Mouse (Mus musculus) MEL (cell line): ENCODE data around the gene Ap1g1. TPM values are rescaled to one million over a fixed set of nuclear protein-coding genes. Genes with fewer than 3 reads are reported as not detected.

ENCODE experiments used
- DNase-seq: peaks from one replicate; pipeline ENCODE4 v3.0.0; 2011; ENCODE audit warnings: low read depth, low spot score
- H3K27ac ChIP-seq: 2 replicates; pipeline ENCODE4 v1.5.1; 2012; ENCODE audit warnings: low read depth, mild to moderate bottlenecking, control low read depth, low read length, moderate library complexity; ENCODE audit not compliant: control insufficient read depth
- H3K27me3 ChIP-seq, 2 experiments: fragments of 150-350 bp in 1 of 2; sonication (generic) in 1 of 2; 2 replicates each; pipeline ENCODE4 v1.6.1; 2012; ENCODE audit warnings: low read length in 2 of 2, mild to moderate bottlenecking in 2 of 2, improper control_type of control experiment in 1 of 2, moderate library complexity in 1 of 2; ENCODE audit not compliant: insufficient read depth in 2 of 2, control insufficient read depth in 1 of 2
- H3K36me3 ChIP-seq, 2 experiments: 2 replicates each; pipeline ENCODE4 v1.6.1; 2012 to 2014; ENCODE audit warnings: low read length in 2 of 2, improper control_type of control experiment in 1 of 2, inconsistent platforms in 1 of 2, mild to moderate bottlenecking in 1 of 2; ENCODE audit not compliant: insufficient read depth in 2 of 2, control insufficient read depth in 1 of 2
- H3K4me1 ChIP-seq, 2 experiments: fragments of 150-350 bp in 1 of 2; sonication (generic) in 1 of 2; 2 replicates each; pipeline ENCODE4 v1.6.1; 2012; ENCODE audit warnings: low read length in 2 of 2, improper control_type of control experiment in 1 of 2, mild to moderate bottlenecking in 1 of 2; ENCODE audit not compliant: insufficient read depth in 2 of 2, control insufficient read depth in 1 of 2
- H3K4me3 ChIP-seq, 2 experiments: fragments of 150-350 bp in 1 of 2; sonication (generic) in 1 of 2; 2 replicates each; pipeline ENCODE4 v1.5.1; 2012; ENCODE audit warnings: low read depth in 2 of 2, low read length in 2 of 2, mild to moderate bottlenecking in 2 of 2, moderate library complexity in 2 of 2, control low read depth in 1 of 2, improper control_type of control experiment in 1 of 2; ENCODE audit not compliant: control insufficient read depth in 1 of 2, insufficient read depth in 1 of 2
- H3K79me2 ChIP-seq: 2 replicates; pipeline ENCODE4 v1.6.1; 2012; ENCODE audit warnings: mild to moderate bottlenecking, low read length, moderate library complexity; ENCODE audit not compliant: control insufficient read depth, poor library complexity, insufficient read depth
- H3K9ac ChIP-seq: 2 replicates; pipeline ENCODE4 v1.6.1; 2012; ENCODE audit warnings: low read depth, mild to moderate bottlenecking, control low read depth, low read length, moderate library complexity; ENCODE audit not compliant: control insufficient read depth, poor library complexity, severe bottlenecking
- H3K9me3 ChIP-seq: fragments of 150-350 bp; sonication (generic); replicated peaks from 2 replicates; pipeline ENCODE4 v1.6.1; 2012; ENCODE audit warnings: mild to moderate bottlenecking, low read length, improper control_type of control experiment, moderate library complexity; ENCODE audit not compliant: insufficient read depth
- CHD2 ChIP-seq: IDR thresholded peaks from 2 replicates; pipeline ENCODE4 v1.6.1; 2011; ENCODE audit warnings: low read length, improper control_type of control experiment
- CTCF ChIP-seq, 3 experiments: IDR thresholded peaks in 2 of 3; conservative IDR thresholded peaks in 1 of 3; 2 replicates each; pipeline ENCODE4 v1.5.1; 2011 to 2012; ENCODE audit warnings: low read length in 3 of 3, low read depth in 2 of 3, mild to moderate bottlenecking in 2 of 3, improper control_type of control experiment in 1 of 3, inconsistent platforms in 1 of 3, mixed read lengths in 1 of 3, moderate library complexity in 1 of 3; ENCODE audit not compliant: control insufficient read depth in 1 of 3, insufficient read depth in 1 of 3, poor library complexity in 1 of 3, severe bottlenecking in 1 of 3
- E2F4 ChIP-seq: IDR thresholded peaks from 2 replicates; pipeline ENCODE4 v1.6.1; 2011; ENCODE audit warnings: low read depth, low read length, improper control_type of control experiment, borderline replicate concordance
- ELF1 ChIP-seq: IDR thresholded peaks from 2 replicates; pipeline ENCODE4 v1.6.1; 2014; ENCODE audit warnings: low read depth, mild to moderate bottlenecking, inconsistent platforms, low read length, improper control_type of control experiment, moderate library complexity
- EP300 ChIP-seq, 2 experiments: IDR thresholded peaks; 2 replicates each; pipeline ENCODE4 v1.6.1; 2011; ENCODE audit warnings: improper control_type of control experiment in 2 of 2, low read length in 2 of 2, low read depth in 1 of 2, mild to moderate bottlenecking in 1 of 2
- HCFC1 ChIP-seq: IDR thresholded peaks from 2 replicates; pipeline ENCODE4 v1.6.1; 2012; ENCODE audit warnings: low read depth, mild to moderate bottlenecking, inconsistent platforms, low read length, improper control_type of control experiment, moderate library complexity
- KAT2A ChIP-seq: conservative IDR thresholded peaks from 2 replicates; pipeline ENCODE4 v1.6.1; 2012; ENCODE audit warnings: low read depth, low read length, improper control_type of control experiment, inconsistent platforms
- MAZ ChIP-seq: IDR thresholded peaks from 2 replicates; pipeline ENCODE4 v1.6.1; 2012; ENCODE audit warnings: low read depth, mild to moderate bottlenecking, inconsistent platforms, low read length, improper control_type of control experiment
- MXI1 ChIP-seq: IDR thresholded peaks from 2 replicates; pipeline ENCODE4 v1.6.1; 2011; ENCODE audit warnings: mild to moderate bottlenecking, low read depth, low read length, improper control_type of control experiment
- NELFE ChIP-seq: IDR thresholded peaks from 2 replicates; pipeline ENCODE4 v1.6.1; 2011; ENCODE audit warnings: low read depth, low read length, improper control_type of control experiment
- NRF1 ChIP-seq: IDR thresholded peaks from 2 replicates; pipeline ENCODE4 v1.6.1; 2014; ENCODE audit warnings: low read depth, mild to moderate bottlenecking, inconsistent platforms, low read length, improper control_type of control experiment, moderate library complexity; ENCODE audit not compliant: poor library complexity, insufficient read depth, severe bottlenecking
- POLR2A ChIP-seq, 2 experiments: IDR thresholded peaks; 2 replicates each; pipeline ENCODE4 v1.6.1; 2011 to 2012; ENCODE audit warnings: low read length in 2 of 2, mild to moderate bottlenecking in 2 of 2, control low read depth in 1 of 2, improper control_type of control experiment in 1 of 2, low read depth in 1 of 2, moderate library complexity in 1 of 2; ENCODE audit not compliant: control insufficient read depth in 1 of 2, insufficient read depth in 1 of 2, poor library complexity in 1 of 2
- POLR2AphosphoS2 ChIP-seq: IDR thresholded peaks from 2 replicates; pipeline ENCODE4 v1.6.1; 2011; ENCODE audit warnings: low read length, improper control_type of control experiment
- SIN3A ChIP-seq: IDR thresholded peaks from 2 replicates; pipeline ENCODE4 v1.6.1; 2012; ENCODE audit warnings: low read length, improper control_type of control experiment, inconsistent platforms
- SMC3 ChIP-seq: IDR thresholded peaks from 2 replicates; pipeline ENCODE4 v1.6.1; 2011; ENCODE audit warnings: low read depth, low read length, improper control_type of control experiment
- TBP ChIP-seq: IDR thresholded peaks from 2 replicates; pipeline ENCODE4 v1.8.0; 2011; ENCODE audit warnings: low read depth, low read length, improper control_type of control experiment
- TCF12 ChIP-seq: IDR thresholded peaks from 2 replicates; pipeline ENCODE4 v1.6.1; 2014; ENCODE audit warnings: low read depth, mild to moderate bottlenecking, inconsistent platforms, low read length, improper control_type of control experiment, moderate library complexity
- UBTF ChIP-seq: IDR thresholded peaks from 2 replicates; pipeline ENCODE4 v1.6.1; 2012; ENCODE audit warnings: low read depth, mild to moderate bottlenecking, inconsistent platforms, low read length, improper control_type of control experiment, moderate library complexity, borderline replicate concordance; ENCODE audit not compliant: insufficient read depth
- USF1 ChIP-seq: IDR thresholded peaks from 2 replicates; pipeline ENCODE4 v1.6.1; 2014; ENCODE audit warnings: low read depth, mild to moderate bottlenecking, inconsistent platforms, low read length, improper control_type of control experiment, moderate library complexity
- ZKSCAN1 ChIP-seq: IDR thresholded peaks from 2 replicates; pipeline ENCODE4 v1.6.1; 2012; ENCODE audit warnings: low read depth, mild to moderate bottlenecking, inconsistent platforms, low read length, improper control_type of control experiment, moderate library complexity
- ZMIZ1 ChIP-seq: IDR thresholded peaks from 2 replicates; pipeline ENCODE4 v1.6.1; 2012; ENCODE audit warnings: low read depth, mild to moderate bottlenecking, inconsistent platforms, low read length, improper control_type of control experiment, moderate library complexity
- ZNF384 ChIP-seq: IDR thresholded peaks from 2 replicates; pipeline ENCODE4 v1.6.1; 2012; ENCODE audit warnings: low read depth, mild to moderate bottlenecking, inconsistent platforms, low read length, improper control_type of control experiment
- polyA plus RNA-seq, 2 experiments: library from polyadenylated mRNA; stranded (reverse) in 1 of 2; unstranded in 1 of 2; fragments of >175 nt in 1 of 2; fragments of >200 nt in 1 of 2; gene quantifications; 2 replicates each; pipeline versions ENCODE4 v1.2.1 to v1.2.4; 2012; ENCODE audit warnings: low replicate concordance in 2 of 2, low read depth in 1 of 2; ENCODE audit not compliant: insufficient read length in 2 of 2, insufficient read depth in 1 of 2, missing spikeins in 1 of 2
- total RNA-seq: library from RNA; depleted of rRNA; stranded (reverse); fragments of 300-350 nt; gene quantifications from 2 replicates; pipeline ENCODE4 v1.2.3, GENCODE M21; 2012

Ap1g1 gene
- total and polyA plus RNA-seq, 3 experiments, result 34.6 to 456 (median 46.6) TPM

DNA sequence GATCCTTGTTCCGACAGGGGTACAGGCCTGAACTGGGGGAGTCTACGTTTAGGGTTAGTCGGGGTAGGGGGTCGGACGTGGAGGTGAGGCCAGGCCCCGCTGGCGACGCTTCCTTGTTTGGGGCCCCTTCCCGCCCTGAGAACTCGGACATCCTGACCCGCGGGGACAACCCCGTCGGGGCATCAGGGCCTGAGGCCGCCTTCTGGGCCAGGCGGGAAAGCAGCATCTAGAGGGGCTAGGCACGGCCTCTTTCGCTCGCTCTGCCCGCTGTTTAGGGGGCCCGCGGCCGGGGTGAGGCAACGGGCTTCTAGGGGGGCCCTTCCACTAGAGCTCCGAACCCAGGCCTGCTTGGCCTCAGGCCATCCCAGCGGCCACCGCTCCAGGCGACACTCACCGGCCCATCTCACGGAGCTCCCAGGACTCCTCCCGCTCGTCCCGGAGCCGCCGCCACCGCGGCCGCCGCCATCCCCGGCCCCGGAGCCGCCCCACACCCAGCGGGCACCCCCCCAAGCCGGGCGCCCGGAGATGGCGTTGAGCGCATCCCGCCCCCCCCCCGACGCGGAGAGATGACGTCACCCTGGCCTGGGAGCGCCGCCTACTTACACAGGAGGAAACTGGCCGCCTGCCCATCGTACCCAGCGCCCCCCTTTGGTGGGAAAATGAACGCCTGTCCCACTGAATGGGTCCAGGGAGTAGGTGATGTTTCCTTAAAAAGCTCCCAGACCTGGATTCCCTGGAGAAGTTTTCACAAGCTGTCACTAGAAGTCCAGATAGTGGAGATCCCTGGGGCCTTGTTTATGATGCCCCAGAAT is 40.9 kb upstream of the Ap1g1 start, which contains the start of gene Atxn1l:
Gene Atxn1l, minus strand, starts transcription at position 503 of the 812 bp plus-strand sequence.
- H3K9me3 ChIP-seq, result no peaks in the 10 kb centered on the region
- peak within 1 kb of the TSS; percentile 85 for H3K9ac ChIP-seq
- H3K27me3 ChIP-seq, result no peaks in the 10 kb centered on the region
- H3K4me1 ChIP-seq, result peaks cover 4% of the 10 kb centered on the region in 2 experiments; a peak in 3 of 4 replicates
- H3K27ac ChIP-seq, result no peak within 1 kb of the TSS
- TF ChIP-seq SMC3 (0 out of 2 replicates have a peak, but pooled peaks have one; percentile 7), HCFC1 (peak; percentile 82), CTCF (IDR thresholded peaks at IDR 0.05 in 2 of 3, conservative IDR thresholded peaks at IDR 0.05 in 1 of 3; ENCODE audit: control insufficient read depth in 1 of 3, insufficient read depth in 1 of 3, low read depth in 2 of 3, low read length in 3 of 3, poor library complexity in 1 of 3, severe bottlenecking in 1 of 3) (peak in 2 of 3 experiments; percentile 51 to 59; a peak in 5 of 6 replicates), POLR2A (IDR thresholded peaks at IDR 0.05; ENCODE audit: control insufficient read depth in 1 of 2, insufficient read depth in 1 of 2, low read depth in 1 of 2, low read length in 2 of 2, poor library complexity in 1 of 2) (peak in 1 of 2 experiments; percentile 45; a peak in 1 of 4 replicates), ELF1 (0 out of 2 replicates have a peak, but pooled peaks have one; percentile 24), KAT2A (no peak), SIN3A (peak; percentile 42), NRF1 (no peak), MAZ (peak; percentile 92)
- no peaks in the 10 kb centered on the region; a peak in 2 of 4 replicates for H3K36me3 ChIP-seq
- peaks cover 11% of the 10 kb centered on the region for H3K79me2 ChIP-seq
- H3K4me3 ChIP-seq, result peak within 1 kb of the TSS; percentile 74 to 81
- DNase-seq, result peak; percentile 83

DNA sequence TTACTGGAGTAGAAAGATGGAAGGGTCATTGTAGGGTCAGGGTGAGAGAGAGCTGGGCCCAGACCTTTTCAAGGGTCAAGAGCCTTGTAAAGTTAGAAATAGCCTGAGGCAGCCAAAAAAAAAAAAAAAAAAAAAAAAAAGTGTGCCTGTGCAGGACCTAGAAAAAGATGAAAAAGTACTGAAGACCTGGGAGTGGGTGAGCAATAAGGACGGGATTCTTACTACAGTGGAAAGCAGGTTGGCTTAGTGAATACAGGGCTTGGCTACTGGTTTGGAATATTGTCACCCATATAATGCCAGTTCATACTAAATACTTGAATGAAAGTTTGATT is 40.3 kb upstream of the Ap1g1 start:
- H3K4me1 ChIP-seq, result peaks cover 4% of the 10 kb centered on the region in 2 experiments; a peak in 3 of 4 replicates
- H3K27ac ChIP-seq, result no peak overlapping the region
- DNase-seq, result no peak
- H3K36me3 ChIP-seq, result no peaks in the 10 kb centered on the region; a peak in 2 of 4 replicates
- 0 out of 2 replicates have a peak overlapping the region, but pooled peaks have one; percentile 21 for H3K9ac ChIP-seq
- H3K79me2 ChIP-seq, result peaks cover 11% of the 10 kb centered on the region
- TF ChIP-seq E2F4 (no peak), ZNF384 (peak; percentile 38)
- no peaks in the 10 kb centered on the region for H3K27me3 ChIP-seq
- no peaks in the 10 kb centered on the region for H3K9me3 ChIP-seq
- H3K4me3 ChIP-seq, result peak overlapping the region; percentile 11 to 34; a peak in 3 of 4 replicates

GRCm38 (mm10) chr8:109747468-109748199 is 30.7 kb upstream of the Ap1g1 start:
- DNase-seq, result peak; percentile 23
- no peaks in the 10 kb centered on the region for H3K9me3 ChIP-seq
- H3K9ac ChIP-seq, result no peak overlapping the region
- H3K4me3 ChIP-seq, result no peak overlapping the region
- H3K27me3 ChIP-seq, result no peaks in the 10 kb centered on the region
- H3K36me3 ChIP-seq, result peaks cover 0 to 6% of the 10 kb centered on the region in 2 experiments; a peak in 2 of 4 replicates
- no peak overlapping the region for H3K27ac ChIP-seq
- no peaks in the 10 kb centered on the region for H3K79me2 ChIP-seq
- peaks cover 0 to 7% of the 10 kb centered on the region in 2 experiments; a peak in 2 of 4 replicates for H3K4me1 ChIP-seq
- no peak for TF ChIP-seq EP300 (IDR thresholded peaks at IDR 0.05; ENCODE audit: low read depth in 1 of 2, low read length in 2 of 2)
- TF ChIP-seq POLR2AphosphoS2, result no peak
- TF ChIP-seq USF1, result no peak
- TF ChIP-seq ZMIZ1, result no peak
- TF ChIP-seq NELFE, result no peak
- TF ChIP-seq CHD2, result no peak
- TF ChIP-seq UBTF, result no peak
- no peak for TF ChIP-seq ZKSCAN1
- TF ChIP-seq HCFC1, result no peak
- TF ChIP-seq SMC3, result no peak
- TF ChIP-seq TCF12, result no peak
- TF ChIP-seq MXI1, result no peak
- TF ChIP-seq MAZ, result no peak
- no peak for TF ChIP-seq POLR2A (IDR thresholded peaks at IDR 0.05; ENCODE audit: control insufficient read depth in 1 of 2, insufficient read depth in 1 of 2, low read depth in 1 of 2, low read length in 2 of 2, poor library complexity in 1 of 2)
- no peak for TF ChIP-seq NRF1
- no peak for TF ChIP-seq TBP
